In genomic region chr2:164784869-164785420, GRCm38 (mm10) we compare ENCODE assay signal across 8 mouse cellular contexts. TPM values are rescaled to one million over a fixed set of nuclear protein-coding genes. Genes with fewer than 3 reads are reported as not detected.
DNase-seq lines count a peak whose midpoint lies in the region; ATAC-seq and TF ChIP-seq lines count a peak whose summit lies in the region.

No protein-coding gene starts in this region.

- 3% methylated on average over 7 of the region's 7 CpGs for WGBS in kidney, adult 2 months
- 16% methylated on average over 7 of the region's 7 CpGs for WGBS in hindbrain, embryonic 16.5 days
- 12% methylated on average over 7 of the region's 7 CpGs for WGBS in midbrain, embryonic 16.5 days

- H3K4me2 ChIP-seq in hindbrain, embryonic 16.5 days (ENCODE audit: low read length), result peak overlapping the region; percentile 86
- peak overlapping the region; percentile 72 for H3K4me2 ChIP-seq in midbrain, embryonic 16.5 days (ENCODE audit: low read length)

- peak overlapping the region; percentile 82 for H3K9ac ChIP-seq in hindbrain, embryonic 16.5 days (ENCODE audit: low read depth, low read length)
- peak overlapping the region; percentile 74 for H3K9ac ChIP-seq in midbrain, embryonic 16.5 days (ENCODE audit: low read depth, low read length)

- no peaks in the 10 kb centered on the region for H3K9me3 ChIP-seq in hindbrain, embryonic 16.5 days (ENCODE audit: control insufficient read depth, low read length)
- H3K9me3 ChIP-seq in midbrain, embryonic 16.5 days (replicated peaks; ENCODE audit: control insufficient read depth, low read length, poor library complexity, severe bottlenecking), result no peaks in the 10 kb centered on the region

- H3K4me1 ChIP-seq in kidney, adult 2 months (ENCODE audit: control insufficient read depth, insufficient read depth, low read length), result peaks cover 7% of the 10 kb centered on the region; the same call in 1 of the 2 replicates
- peaks cover 13% of the 10 kb centered on the region for H3K4me1 ChIP-seq in brown adipose tissue, adult 24 weeks (ENCODE audit: control insufficient read depth, insufficient read depth, insufficient read length, low read length)
- H3K4me1 ChIP-seq in hindbrain, embryonic 16.5 days (ENCODE audit: control insufficient read depth, insufficient read depth, low read depth, low read length), result peaks cover 17% of the 10 kb centered on the region
- peaks cover 27% of the 10 kb centered on the region for H3K4me1 ChIP-seq in midbrain, embryonic 16.5 days (ENCODE audit: control insufficient read depth, insufficient read depth, low read length)

- no peak for TF ChIP-seq CTCF in kidney, adult 2 months (conservative IDR thresholded peaks at IDR 0.05; ENCODE audit: insufficient read depth, insufficient read length, low read depth, low read length)

- H3K27me3 ChIP-seq in kidney, adult 2 months (replicated peaks; ENCODE audit: control insufficient read depth, insufficient read depth, low read length), result no peaks in the 10 kb centered on the region
- no peaks in the 10 kb centered on the region for H3K27me3 ChIP-seq in hindbrain, embryonic 16.5 days (replicated peaks; ENCODE audit: control insufficient read depth, insufficient read depth, low read length)
- no peaks in the 10 kb centered on the region for H3K27me3 ChIP-seq in midbrain, embryonic 16.5 days (ENCODE audit: control insufficient read depth, insufficient read depth, low read depth, low read length)

- no peak for ATAC-seq in hindbrain, embryonic 16.5 days
- no peak for ATAC-seq in midbrain, embryonic 16.5 days

- H3K4me3 ChIP-seq in kidney, adult 2 months (ENCODE audit: insufficient read depth, low read depth, low read length), result peak overlapping the region; percentile 64
- peak overlapping the region; percentile 72 for H3K4me3 ChIP-seq in brown adipose tissue, adult 24 weeks (ENCODE audit: insufficient read depth, low read depth, low read length)
- peak overlapping the region; percentile 60 for H3K4me3 ChIP-seq in hindbrain, embryonic 16.5 days (ENCODE audit: low read length)
- H3K4me3 ChIP-seq in midbrain, embryonic 16.5 days (ENCODE audit: low read depth, low read length), result peak overlapping the region; percentile 64

- peak overlapping the region; percentile 72 for H3K27ac ChIP-seq in kidney, adult 2 months (ENCODE audit: insufficient read depth, low read depth, low read length)
- H3K27ac ChIP-seq in brown adipose tissue, adult 24 weeks (replicated peaks; ENCODE audit: low read depth, low read length), result peak overlapping the region; percentile 69
- H3K27ac ChIP-seq in hindbrain, embryonic 16.5 days (ENCODE audit: low read depth, low read length), result peak overlapping the region; percentile 83; the same call in 1 of the 2 replicates
- H3K27ac ChIP-seq in midbrain, embryonic 16.5 days (ENCODE audit: low read length), result peak overlapping the region; percentile 64; the same call in 1 of the 2 replicates

- no peak for TF ChIP-seq POLR2A in kidney, adult 2 months (IDR thresholded peaks at IDR 0.05; ENCODE audit: low read depth, low read length)

- DNase-seq in kidney, adult 2 months, result no peak
- DNase-seq in kidney, adult 11 months, result no peak
- no peak for DNase-seq in adrenal gland, postnatal 14 days
- no peak for DNase-seq in thymus, postnatal 25 days
- no peak for DNase-seq in thymus, postnatal 14 days

- H3K36me3 ChIP-seq in kidney, adult 2 months (ENCODE audit: control insufficient read depth, insufficient read depth, low read length), result no peaks in the 10 kb centered on the region
- no peaks in the 10 kb centered on the region for H3K36me3 ChIP-seq in hindbrain, embryonic 16.5 days (ENCODE audit: control insufficient read depth, insufficient read depth, low read length)
- no peaks in the 10 kb centered on the region for H3K36me3 ChIP-seq in midbrain, embryonic 16.5 days (ENCODE audit: control insufficient read depth, insufficient read depth, low read length)

RNA-seq across cellular contexts. Expression of gene Snx21, which starts 0.7 kb away (rescaled TPM):
- 23.2 and 32.9 TPM in 2 replicates for polyA plus RNA-seq in kidney, adult 2 months (2012; rRNA removed)
- polyA plus RNA-seq in brown adipose tissue, adult 24 weeks (2012; ENCODE audit: insufficient read depth, insufficient read length, missing spikeins), result 28.2 and 36.8 TPM in 2 replicates
- 45.3 and 47.5 TPM in 2 replicates for polyA plus RNA-seq in hindbrain, embryonic 16.5 days (2015; fragmentation: Nextera tagmentation; extraction: Ambion mirVana)
- polyA plus RNA-seq in midbrain, embryonic 16.5 days (2015; fragmentation: Nextera tagmentation; extraction: Ambion mirVana), result 35.3 and 41.4 TPM in 2 replicates
- total RNA-seq in adrenal gland, postnatal 14 days (2021), result 35.7 and 46.2 TPM in 2 replicates

RNA-seq across cellular contexts. Expression of gene Tnnc2, which starts 5.2 kb away (rescaled TPM):
- polyA plus RNA-seq in kidney, adult 2 months (2012; rRNA removed), result 124 TPM in 1 of 2 replicates, not detected in the other
- 204 and 410 TPM in 2 replicates for polyA plus RNA-seq in brown adipose tissue, adult 24 weeks (2012; ENCODE audit: insufficient read depth, insufficient read length, missing spikeins)
- polyA plus RNA-seq in hindbrain, embryonic 16.5 days (2015; fragmentation: Nextera tagmentation; extraction: Ambion mirVana), result 0.68 and 44.8 TPM in 2 replicates
- polyA plus RNA-seq in midbrain, embryonic 16.5 days (2015; fragmentation: Nextera tagmentation; extraction: Ambion mirVana), result 0.43 TPM in 1 of 2 replicates, not detected in the other
- 1.0 TPM in 1 of 2 replicates, not detected in the other for total RNA-seq in adrenal gland, postnatal 14 days (2021)

RNA-seq across cellular contexts. Expression of gene Ube2c, which starts 15.2 kb away (rescaled TPM):
- polyA plus RNA-seq in kidney, adult 2 months (2012; rRNA removed), result 6.6 and 7.1 TPM in 2 replicates
- 1.4 and 3.8 TPM in 2 replicates for polyA plus RNA-seq in brown adipose tissue, adult 24 weeks (2012; ENCODE audit: insufficient read depth, insufficient read length, missing spikeins)
- 69.0 and 75.0 TPM in 2 replicates for polyA plus RNA-seq in hindbrain, embryonic 16.5 days (2015; fragmentation: Nextera tagmentation; extraction: Ambion mirVana)
- 35.4 and 45.7 TPM in 2 replicates for polyA plus RNA-seq in midbrain, embryonic 16.5 days (2015; fragmentation: Nextera tagmentation; extraction: Ambion mirVana)
- 32.1 and 36.0 TPM in 2 replicates for total RNA-seq in adrenal gland, postnatal 14 days (2021)

RNA-seq across cellular contexts. Expression of gene Acot8, which starts 19.7 kb away (rescaled TPM):
- polyA plus RNA-seq in kidney, adult 2 months (2012; rRNA removed), result 68.4 and 75.7 TPM in 2 replicates
- 15.5 and 16.3 TPM in 2 replicates for polyA plus RNA-seq in brown adipose tissue, adult 24 weeks (2012; ENCODE audit: insufficient read depth, insufficient read length, missing spikeins)
- polyA plus RNA-seq in hindbrain, embryonic 16.5 days (2015; fragmentation: Nextera tagmentation; extraction: Ambion mirVana), result 22.2 TPM in 2 replicates
- 17.8 and 19.6 TPM in 2 replicates for polyA plus RNA-seq in midbrain, embryonic 16.5 days (2015; fragmentation: Nextera tagmentation; extraction: Ambion mirVana)
- 25.7 and 28.9 TPM in 2 replicates for total RNA-seq in adrenal gland, postnatal 14 days (2021)

RNA-seq across cellular contexts. Expression of gene Zswim3, which starts 20.0 kb away (rescaled TPM):
- polyA plus RNA-seq in kidney, adult 2 months (2012; rRNA removed), result 2.2 and 2.7 TPM in 2 replicates
- 1.5 and 3.6 TPM in 2 replicates for polyA plus RNA-seq in brown adipose tissue, adult 24 weeks (2012; ENCODE audit: insufficient read depth, insufficient read length, missing spikeins)
- 16.4 and 17.1 TPM in 2 replicates for polyA plus RNA-seq in hindbrain, embryonic 16.5 days (2015; fragmentation: Nextera tagmentation; extraction: Ambion mirVana)
- polyA plus RNA-seq in midbrain, embryonic 16.5 days (2015; fragmentation: Nextera tagmentation; extraction: Ambion mirVana), result 17.0 and 17.4 TPM in 2 replicates
- total RNA-seq in adrenal gland, postnatal 14 days (2021), result 4.9 and 5.1 TPM in 2 replicates
